8 mouse cellular contexts compared by ENCODE assay signal in the genomic region with DNA sequence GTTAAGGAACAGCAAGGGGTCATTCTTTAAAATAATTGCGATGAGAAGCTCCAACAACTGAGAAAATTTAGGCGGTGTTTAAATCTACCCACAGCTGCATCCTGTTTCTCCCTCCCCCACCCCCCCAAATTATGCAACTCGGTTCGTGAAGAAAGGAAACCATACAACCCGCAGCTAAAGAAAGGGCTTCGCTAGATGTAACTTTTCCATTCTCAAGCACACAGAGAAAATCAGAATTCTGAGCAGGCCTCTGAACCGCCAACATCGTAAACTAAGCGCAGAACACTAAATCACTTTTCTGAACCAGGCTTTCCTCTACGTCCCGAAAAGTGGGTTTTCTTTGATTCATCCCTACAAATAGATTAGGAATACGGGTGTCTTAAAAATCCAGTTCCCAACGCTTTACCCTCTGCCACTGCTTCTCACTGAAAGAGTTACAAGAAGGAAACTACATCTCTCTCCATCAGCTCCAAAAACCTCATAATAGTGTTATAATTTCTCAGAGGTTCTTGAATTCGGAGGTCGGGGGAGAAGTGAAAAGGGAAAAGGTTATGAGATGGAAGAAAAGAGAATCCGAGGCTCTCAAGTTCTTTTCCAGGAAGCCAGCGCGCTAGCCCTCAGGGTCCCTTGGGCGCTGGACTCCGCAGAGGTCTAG. TPM values are rescaled to one million over a fixed set of nuclear protein-coding genes. Genes with fewer than 3 reads are reported as not detected.
DNase-seq lines count a peak whose midpoint lies in the region; ATAC-seq and TF ChIP-seq lines count a peak whose summit lies in the region.

No protein-coding gene starts in this region.

- peak overlapping the region; percentile 67 for H3K4me2 ChIP-seq in lung, embryonic 16.5 days (ENCODE audit: low read depth, low read length)
- peak overlapping the region; percentile 80 for H3K4me2 ChIP-seq in heart, embryonic 13.5 days
- H3K4me2 ChIP-seq in liver, embryonic 15.5 days: peak overlapping the region; percentile 89

- H3K9me3 ChIP-seq in lung, embryonic 16.5 days (ENCODE audit: control insufficient read depth, low read length): no peaks in the 10 kb centered on the region
- no peaks in the 10 kb centered on the region for H3K9me3 ChIP-seq in heart, embryonic 13.5 days
- H3K9me3 ChIP-seq in liver, embryonic 15.5 days (replicated peaks): no peaks in the 10 kb centered on the region

- peak overlapping the region; percentile 98 for H3K27ac ChIP-seq in lung, embryonic 16.5 days (ENCODE audit: low read length)
- peak overlapping the region; percentile 99 for H3K27ac ChIP-seq in bone marrow, adult 2 months (ENCODE audit: control insufficient read depth, insufficient read depth, low read depth, low read length, poor library complexity)
- H3K27ac ChIP-seq in heart, embryonic 13.5 days (replicated peaks): peak overlapping the region; percentile 95
- peak overlapping the region; percentile 63 for H3K27ac ChIP-seq in liver, embryonic 15.5 days (replicated peaks)

- WGBS in lung, embryonic 16.5 days: 4% methylated on average over 20 of the region's 20 CpGs
- under 1% methylated on average over 20 of the region's 20 CpGs for WGBS in bone marrow, adult 2 months
- WGBS in heart, embryonic 13.5 days: 18% methylated on average over 20 of the region's 20 CpGs
- 3% methylated on average over 20 of the region's 20 CpGs for WGBS in liver, embryonic 15.5 days (ENCODE audit: insufficient replicate concordance)

- ATAC-seq in lung, embryonic 16.5 days (ENCODE audit: low read depth): no peak
- ATAC-seq in heart, embryonic 13.5 days (ENCODE audit: extremely low read depth, insufficient number of reproducible peaks, low FRiP score, low TSS enrichment): no peak
- ATAC-seq in liver, embryonic 15.5 days (ENCODE audit: insufficient read depth): no peak

- no peak for TF ChIP-seq POLR2A in bone marrow, adult 2 months (IDR thresholded peaks at IDR 0.05; ENCODE audit: borderline replicate concordance, control insufficient read depth, low read depth, low read length)

- no peak for DNase-seq in lung, postnatal 36 days
- peak; percentile 17 to 46 for DNase-seq in thymus, postnatal 10 days (ENCODE audit: low spot score in 2 of 2)
- no peak for DNase-seq in adrenal gland, postnatal 25 days
- DNase-seq in ovary, postnatal 14 days (ENCODE audit: low spot score): no peak

- H3K9ac ChIP-seq in lung, embryonic 16.5 days (ENCODE audit: low read length): peak overlapping the region; percentile 85
- H3K9ac ChIP-seq in heart, embryonic 13.5 days: peak overlapping the region; percentile 92
- H3K9ac ChIP-seq in liver, embryonic 15.5 days: peak overlapping the region; percentile 75

- peaks cover 42% of the 10 kb centered on the region for H3K4me1 ChIP-seq in lung, embryonic 16.5 days (replicated peaks; ENCODE audit: control insufficient read depth, insufficient read depth, low read length)
- H3K4me1 ChIP-seq in bone marrow, adult 2 months (ENCODE audit: control insufficient read depth, insufficient read depth, low read length): no peaks in the 10 kb centered on the region; the same call in 1 of the 2 replicates
- H3K4me1 ChIP-seq in heart, embryonic 13.5 days: peaks cover 48% of the 10 kb centered on the region
- peaks cover 17% of the 10 kb centered on the region for H3K4me1 ChIP-seq in liver, embryonic 15.5 days (replicated peaks)

- H3K36me3 ChIP-seq in lung, embryonic 16.5 days (ENCODE audit: control insufficient read depth, insufficient read depth, low read length): peaks cover 21% of the 10 kb centered on the region
- H3K36me3 ChIP-seq in heart, embryonic 13.5 days: peaks cover 28% of the 10 kb centered on the region
- H3K36me3 ChIP-seq in liver, embryonic 15.5 days (replicated peaks): peaks cover 18% of the 10 kb centered on the region

- TF ChIP-seq CTCF in bone marrow, adult 2 months (IDR thresholded peaks at IDR 0.05; ENCODE audit: control insufficient read depth, insufficient read depth, low read length): no peak

- H3K4me3 ChIP-seq in lung, embryonic 16.5 days (ENCODE audit: low read length): peak overlapping the region; percentile 81
- peak overlapping the region; percentile 80 for H3K4me3 ChIP-seq in bone marrow, adult 2 months (replicated peaks; ENCODE audit: control insufficient read depth, low read depth, low read length)
- peak overlapping the region; percentile 81 for H3K4me3 ChIP-seq in heart, embryonic 13.5 days
- H3K4me3 ChIP-seq in liver, embryonic 15.5 days (replicated peaks): peak overlapping the region; percentile 73

- H3K27me3 ChIP-seq in lung, embryonic 16.5 days (ENCODE audit: control insufficient read depth, insufficient read depth, low read depth, low read length): no peaks in the 10 kb centered on the region
- H3K27me3 ChIP-seq in heart, embryonic 13.5 days (replicated peaks): no peaks in the 10 kb centered on the region
- peaks cover 29% of the 10 kb centered on the region for H3K27me3 ChIP-seq in liver, embryonic 15.5 days

RNA-seq across cellular contexts. Expression of a gene that starts 17.7 kb away (rescaled TPM):
- 10.4 and 11.0 TPM in 2 replicates for polyA plus RNA-seq in lung, embryonic 16.5 days (2015; fragmentation: Nextera tagmentation; extraction: Ambion mirVana)
- 3.9 and 8.6 TPM in 2 replicates for polyA plus RNA-seq in bone marrow, adult 2 months (2011; ENCODE audit: insufficient read depth, insufficient read length, low replicate concordance, missing spikeins)
- polyA plus RNA-seq in heart, embryonic 13.5 days (2015; fragmentation: Nextera tagmentation; extraction: Ambion mirVana): 2.1 and 2.5 TPM in 2 replicates
- polyA plus RNA-seq in liver, embryonic 15.5 days (2015; fragmentation: Nextera tagmentation; extraction: Ambion mirVana): 1.8 and 2.1 TPM in 2 replicates
- 3.4 and 4.3 TPM in 2 replicates for total RNA-seq in adrenal gland, postnatal 25 days (2021)

Comparison
In these comparisons a context has a peak if more than half of its experiments do, and no peak if none do; other contexts are left out.
1. DNase-seq: peak in thymus, postnatal 10 days (2 of 2); none in lung, postnatal 36 days (single experiment), adrenal gland, postnatal 25 days (single experiment) and ovary, postnatal 14 days (single experiment).
2. Peak in every context shown above with its lines, with median percentiles within 50 percentile points of each other: H3K27ac ChIP-seq, H3K4me2 ChIP-seq, H3K4me3 ChIP-seq and H3K9ac ChIP-seq.